ENCODE assay signal across 8 mouse cellular contexts in the genomic region with DNA sequence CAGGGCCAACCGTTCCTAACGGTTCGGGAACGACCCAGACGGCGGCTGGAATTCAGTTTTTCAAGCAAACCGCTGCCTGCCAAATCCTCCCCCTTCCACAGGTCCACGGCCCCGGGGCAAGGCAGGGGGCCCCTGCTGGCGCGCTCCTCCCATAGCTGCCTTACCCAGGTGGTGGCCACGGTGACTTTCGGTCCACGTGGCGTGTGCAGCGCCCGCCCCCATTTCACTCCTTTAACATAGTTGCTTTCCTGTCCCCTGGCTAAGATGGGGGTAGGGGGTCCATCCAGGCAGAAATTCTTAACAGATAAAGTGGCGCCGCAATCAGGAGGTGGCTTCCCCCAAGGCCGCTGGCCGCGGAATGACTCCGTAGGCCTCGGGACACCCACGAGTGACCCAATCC. TPM values are rescaled to one million over a fixed set of nuclear protein-coding genes. Genes with fewer than 3 reads are reported as not detected.
A peak's percentile ranks its signal among the peaks of the same experiment; 100 is the strongest.
DNase-seq lines count a peak whose midpoint lies in the region; ATAC-seq and TF ChIP-seq lines count a peak whose summit lies in the region.

No protein-coding gene starts in this region.

- peaks cover 4% of the 10 kb centered on the region; the same call in 1 of the 2 replicates for H3K27me3 ChIP-seq in embryonic facial prominence, embryonic 10.5 days (replicated peaks; ENCODE audit: low read depth, poor library complexity, severe bottlenecking)
- H3K27me3 ChIP-seq in hindbrain, embryonic 14.5 days (ENCODE audit: control insufficient read depth, insufficient read depth, low read length) = no peaks in the 10 kb centered on the region

- H3K4me1 ChIP-seq in embryonic facial prominence, embryonic 10.5 days = peaks cover 13% of the 10 kb centered on the region
- peaks cover 16% of the 10 kb centered on the region for H3K4me1 ChIP-seq in hindbrain, embryonic 14.5 days (replicated peaks; ENCODE audit: control insufficient read depth, insufficient read depth, low read length)

- H3K27ac ChIP-seq in layer of hippocampus, adult 2 months = peak overlapping the region; percentile 90
- H3K27ac ChIP-seq in embryonic facial prominence, embryonic 10.5 days (replicated peaks) = peak overlapping the region; percentile 77
- H3K27ac ChIP-seq in hindbrain, embryonic 14.5 days = peak overlapping the region; percentile 73

- peak overlapping the region; percentile 81 for H3K4me3 ChIP-seq in layer of hippocampus, adult 2 months
- H3K4me3 ChIP-seq in embryonic facial prominence, embryonic 10.5 days = peak overlapping the region; percentile 64
- H3K4me3 ChIP-seq in hindbrain, embryonic 14.5 days (replicated peaks; ENCODE audit: low read length) = peak overlapping the region; percentile 76

- WGBS in embryonic facial prominence, embryonic 10.5 days = 13% methylated on average over 25 of the region's 25 CpGs
- 7% methylated on average over 25 of the region's 25 CpGs for WGBS in hindbrain, embryonic 14.5 days

- peak overlapping the region; percentile 92 for H3K4me2 ChIP-seq in hindbrain, embryonic 14.5 days (replicated peaks)

- H3K9ac ChIP-seq in hindbrain, embryonic 14.5 days = peak overlapping the region; percentile 64

- no peak for DNase-seq in layer of hippocampus, adult 2 months (ENCODE audit: low spot score in 2 of 2)
- DNase-seq in layer of hippocampus, postnatal 14 days (ENCODE audit: low spot score in 2 of 2) = no peak
- DNase-seq in embryonic facial prominence, embryonic 10.5 days (ENCODE audit: low spot score) = no peak
- no peak for DNase-seq in hindbrain, embryonic 14.5 days (ENCODE audit: low spot score)
- no peak for DNase-seq in right cerebral cortex, postnatal 25 days
- DNase-seq in cerebellum, adult 11 months = no peak
- no peak for DNase-seq in right cerebral cortex, postnatal 36 days (ENCODE audit: low spot score in 2 of 2)

- H3K9me3 ChIP-seq in embryonic facial prominence, embryonic 10.5 days = no peaks in the 10 kb centered on the region
- no peaks in the 10 kb centered on the region for H3K9me3 ChIP-seq in hindbrain, embryonic 14.5 days (ENCODE audit: control insufficient read depth, low read length)

- ATAC-seq in hindbrain, embryonic 14.5 days (ENCODE audit: low FRiP score) = peak; percentile 58
- peak; percentile 46 for ATAC-seq in megakaryocyte-erythroid progenitor cell, adult 5-6 weeks (replicated peaks; ENCODE audit: low FRiP score, low TSS enrichment, poor library complexity, severe bottlenecking)

- TF ChIP-seq CTCF in layer of hippocampus, adult 2 months (conservative IDR thresholded peaks at IDR 0.05) = no peak

- no peaks in the 10 kb centered on the region for H3K36me3 ChIP-seq in embryonic facial prominence, embryonic 10.5 days (replicated peaks)
- H3K36me3 ChIP-seq in hindbrain, embryonic 14.5 days (replicated peaks; ENCODE audit: control insufficient read depth, insufficient read depth) = no peaks in the 10 kb centered on the region

RNA-seq across cellular contexts. Expression of gene Tdrkh, which starts 0.5 kb away (rescaled TPM):
- 10 to 100 TPM; 41.3 to 47.2 TPM for total RNA-seq in layer of hippocampus, adult 2 months (2021)
- 10 to 100 TPM; 44.7 to 46.4 TPM for total RNA-seq in layer of hippocampus, postnatal 14 days (2021)
- 14.2 and 16.5 TPM in 2 replicates for polyA plus RNA-seq in embryonic facial prominence, embryonic 10.5 days (2016; fragmentation: Nextera tagmentation; extraction: Ambion mirVana)
- polyA plus RNA-seq in hindbrain, embryonic 14.5 days (2014; fragmentation: Nextera tagmentation; extraction: Ambion mirVana) = 45.8 and 53.5 TPM in 2 replicates
- 2.3 and 12.0 TPM in 2 replicates for total RNA-seq in megakaryocyte-erythroid progenitor cell, adult 5-6 weeks (2014; fragmentation: Nextera tagmentation)
- total RNA-seq in megakaryocyte-erythroid progenitor cell, adult 5-6 weeks (2017) = 4.7 and 6.8 TPM in 2 replicates

RNA-seq across cellular contexts. Expression of gene Lingo4, which starts 14.2 kb away (rescaled TPM):
- total RNA-seq in layer of hippocampus, adult 2 months (2021) = under 1 TPM; 0.79 to 0.98 TPM
- 1 to 10 TPM; 1.3 to 1.6 TPM for total RNA-seq in layer of hippocampus, postnatal 14 days (2021)
- polyA plus RNA-seq in embryonic facial prominence, embryonic 10.5 days (2016; fragmentation: Nextera tagmentation; extraction: Ambion mirVana) = 0.07 and 0.28 TPM in 2 replicates
- polyA plus RNA-seq in hindbrain, embryonic 14.5 days (2014; fragmentation: Nextera tagmentation; extraction: Ambion mirVana) = 0.94 and 1.1 TPM in 2 replicates
- total RNA-seq in megakaryocyte-erythroid progenitor cell, adult 5-6 weeks (2014; fragmentation: Nextera tagmentation) = 1.0 TPM in 1 of 2 replicates, not detected in the other
- total RNA-seq in megakaryocyte-erythroid progenitor cell, adult 5-6 weeks (2017) = 0.28 TPM in 1 of 2 replicates, not detected in the other

RNA-seq across cellular contexts. Expression of gene Mrpl9, which starts 30.6 kb away (rescaled TPM):
- total RNA-seq in layer of hippocampus, adult 2 months (2021) = 10 to 100 TPM; 41.3 to 44.4 TPM
- total RNA-seq in layer of hippocampus, postnatal 14 days (2021) = 10 to 100 TPM; 42.8 TPM
- polyA plus RNA-seq in embryonic facial prominence, embryonic 10.5 days (2016; fragmentation: Nextera tagmentation; extraction: Ambion mirVana) = 68.5 and 71.4 TPM in 2 replicates
- 58.4 and 59.9 TPM in 2 replicates for polyA plus RNA-seq in hindbrain, embryonic 14.5 days (2014; fragmentation: Nextera tagmentation; extraction: Ambion mirVana)
- 47.9 and 62.5 TPM in 2 replicates for total RNA-seq in megakaryocyte-erythroid progenitor cell, adult 5-6 weeks (2014; fragmentation: Nextera tagmentation)
- 92.4 and 99.0 TPM in 2 replicates for total RNA-seq in megakaryocyte-erythroid progenitor cell, adult 5-6 weeks (2017)

RNA-seq across cellular contexts. Expression of gene Oaz3, which starts 31.2 kb away (rescaled TPM):
- total RNA-seq in layer of hippocampus, adult 2 months (2021) = not detected
- under 1 TPM in 1 of 2 experiments, not detected in 1; 0.41 TPM for total RNA-seq in layer of hippocampus, postnatal 14 days (2021)
- 0.56 and 0.60 TPM in 2 replicates for polyA plus RNA-seq in embryonic facial prominence, embryonic 10.5 days (2016; fragmentation: Nextera tagmentation; extraction: Ambion mirVana)
- 0.89 and 1.2 TPM in 2 replicates for polyA plus RNA-seq in hindbrain, embryonic 14.5 days (2014; fragmentation: Nextera tagmentation; extraction: Ambion mirVana)
- total RNA-seq in megakaryocyte-erythroid progenitor cell, adult 5-6 weeks (2014; fragmentation: Nextera tagmentation) = not detected in 2 replicates
- total RNA-seq in megakaryocyte-erythroid progenitor cell, adult 5-6 weeks (2017) = not detected in 2 replicates

RNA-seq across cellular contexts. Expression of gene Rorc, which starts 39.9 kb away (rescaled TPM):
- 1 to 10 TPM in 1 of 2 experiments, under 1 TPM in 1; 0.97 to 1.0 TPM for total RNA-seq in layer of hippocampus, adult 2 months (2021)
- under 1 TPM; 0.29 to 0.88 TPM for total RNA-seq in layer of hippocampus, postnatal 14 days (2021)
- polyA plus RNA-seq in embryonic facial prominence, embryonic 10.5 days (2016; fragmentation: Nextera tagmentation; extraction: Ambion mirVana) = 0.21 and 0.29 TPM in 2 replicates
- polyA plus RNA-seq in hindbrain, embryonic 14.5 days (2014; fragmentation: Nextera tagmentation; extraction: Ambion mirVana) = 0.36 and 0.57 TPM in 2 replicates
- total RNA-seq in megakaryocyte-erythroid progenitor cell, adult 5-6 weeks (2014; fragmentation: Nextera tagmentation) = 4.6 TPM in 1 of 2 replicates, not detected in the other
- 0.15 TPM in 1 of 2 replicates, not detected in the other for total RNA-seq in megakaryocyte-erythroid progenitor cell, adult 5-6 weeks (2017)
